Mouse (Mus musculus) hindbrain, embryonic 10.5 days (tissue): ENCODE data around the gene Snap47. TPM values are rescaled to one million over a fixed set of nuclear protein-coding genes. Genes with fewer than 3 reads are reported as not detected.

Experiments used
- DNase-seq: peaks from one replicate; pipeline ENCODE4 v3.0.0-alpha.2; 2017; ENCODE audit warnings: low spot score
- H3K27ac ChIP-seq: fragments of 300-500 bp; sonication (generic); 2 replicates; pipeline ENCODE4 v1.5.1; 2016; ENCODE audit warnings: mild to moderate bottlenecking, moderate library complexity
- H3K27me3 ChIP-seq: fragments of 300-500 bp; sonication (generic); 2 replicates; pipeline ENCODE4 v1.6.1; 2016; ENCODE audit warnings: mild to moderate bottlenecking; ENCODE audit not compliant: poor library complexity, insufficient read depth, severe bottlenecking
- H3K36me3 ChIP-seq: fragments of 300-500 bp; sonication (generic); 2 replicates; pipeline ENCODE4 v1.6.1; 2016; ENCODE audit warnings: mild to moderate bottlenecking, moderate library complexity
- H3K4me1 ChIP-seq: fragments of 300-500 bp; sonication (generic); replicated peaks from 2 replicates; pipeline ENCODE4 v1.6.1; 2016; ENCODE audit warnings: mild to moderate bottlenecking
- H3K4me3 ChIP-seq: fragments of 300-500 bp; sonication (generic); 2 replicates; pipeline ENCODE4 v1.5.1; 2016; ENCODE audit warnings: mild to moderate bottlenecking, moderate library complexity
- H3K9me3 ChIP-seq: fragments of 300-500 bp; sonication (generic); 2 replicates; pipeline ENCODE4 v1.6.1; 2016; ENCODE audit warnings: mild to moderate bottlenecking, moderate library complexity
- WGBS: fragments of 180-500 bp; shearing (Covaris S2); methylation state at CpG from one replicate; pipeline ENCODE4 v1.1.7; 2016; 5-methylcytosine and 5-hydroxymethylcytosine counted together
- polyA plus RNA-seq: library from polyadenylated mRNA; unstranded; fragments of >200 nt; fragmentation: Nextera tagmentation; extraction: Ambion mirVana; gene quantifications from 2 replicates; pipeline ENCODE4 v1.2.1, GENCODE M21; 2016

Snap47 gene
- polyA plus RNA-seq, 1 experiment from 2014 or later, result 138 TPM

DNA sequence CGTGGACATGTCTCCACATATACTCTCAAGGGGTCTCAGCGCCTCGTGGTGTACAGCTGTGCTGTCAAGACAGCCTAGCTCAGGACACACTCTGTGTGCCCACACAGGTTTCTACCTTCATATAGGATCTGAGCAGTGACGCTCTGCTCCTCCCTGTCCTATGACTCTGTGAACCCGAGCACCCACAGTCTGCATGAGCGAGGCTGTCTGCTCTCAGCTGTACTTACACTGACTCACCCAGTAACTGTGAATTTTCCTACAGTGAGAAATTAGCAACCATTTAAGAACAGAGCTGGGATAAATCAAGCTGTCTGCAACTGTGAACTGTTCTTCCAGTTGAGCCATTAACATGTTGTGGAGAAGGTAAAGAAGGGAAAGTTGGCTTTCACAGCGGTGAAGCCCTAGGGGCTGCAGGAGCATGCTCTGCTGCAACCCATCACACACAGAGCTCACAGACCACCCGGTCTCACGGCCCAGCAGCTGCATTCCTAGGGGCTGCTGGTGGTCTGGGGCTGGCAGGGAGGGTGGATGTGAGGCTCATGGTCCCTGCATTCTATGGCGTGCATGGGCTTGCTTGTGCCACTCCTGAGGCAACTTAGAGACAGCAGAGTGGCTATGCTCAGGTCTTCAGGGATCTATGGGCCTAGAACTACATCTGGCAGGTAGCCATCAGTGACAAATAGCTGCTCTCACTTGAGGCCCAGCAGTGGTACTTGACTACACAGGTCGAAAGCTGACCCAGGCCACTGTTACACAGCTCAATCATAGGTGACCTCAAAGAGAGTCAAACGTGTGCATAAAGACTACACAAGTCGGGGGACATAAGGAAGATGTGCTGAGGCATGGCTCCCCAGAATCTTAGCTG is 37.8 kb downstream of the Snap47 start:
- DNase-seq, result no peak
- WGBS, result 86% methylated on average over 13 of the region's 13 CpGs
- Histone ChIP-seq H3K36me3 (peaks cover 54% of the 10 kb centered on the region), H3K9me3 (no peaks in the 10 kb centered on the region), H3K4me1 (peaks cover 6% of the 10 kb centered on the region; the same call in 1 of the 2 replicates), H3K27me3 (no peaks in the 10 kb centered on the region), H3K4me3 (no peak overlapping the region), H3K27ac (0 out of 2 replicates have a peak overlapping the region, but pooled peaks have one; percentile 3)

- Histone ChIP-seq H3K9me3 (no peaks in the 10 kb centered on the region), H3K27ac (no peak overlapping the region), H3K36me3 (peaks cover 61% of the 10 kb centered on the region), H3K4me3 (no peak overlapping the region), H3K27me3 (no peaks in the 10 kb centered on the region), H3K4me1 (peaks cover 6% of the 10 kb centered on the region; the same call in 1 of the 2 replicates)
- WGBS, result 82% methylated on average over 6 of the region's 6 CpGs
- no peak for DNase-seq
These were observed 38.9 kb downstream of the Snap47 start for GRCm38 (mm10) chr11:59412058-59412457.

GRCm38 (mm10) chr11:59410851-59411250 is 40.1 kb downstream of the Snap47 start:
- no peak for DNase-seq
- 93% methylated on average over 2 of the region's 2 CpGs for WGBS
- peaks cover 6% of the 10 kb centered on the region; the same call in 1 of the 2 replicates for H3K4me1 ChIP-seq
- H3K9me3 ChIP-seq, result no peaks in the 10 kb centered on the region
- no peak overlapping the region for H3K27ac ChIP-seq
- peaks cover 63% of the 10 kb centered on the region for H3K36me3 ChIP-seq
- no peak overlapping the region for H3K4me3 ChIP-seq
- H3K27me3 ChIP-seq, result no peaks in the 10 kb centered on the region

DNA sequence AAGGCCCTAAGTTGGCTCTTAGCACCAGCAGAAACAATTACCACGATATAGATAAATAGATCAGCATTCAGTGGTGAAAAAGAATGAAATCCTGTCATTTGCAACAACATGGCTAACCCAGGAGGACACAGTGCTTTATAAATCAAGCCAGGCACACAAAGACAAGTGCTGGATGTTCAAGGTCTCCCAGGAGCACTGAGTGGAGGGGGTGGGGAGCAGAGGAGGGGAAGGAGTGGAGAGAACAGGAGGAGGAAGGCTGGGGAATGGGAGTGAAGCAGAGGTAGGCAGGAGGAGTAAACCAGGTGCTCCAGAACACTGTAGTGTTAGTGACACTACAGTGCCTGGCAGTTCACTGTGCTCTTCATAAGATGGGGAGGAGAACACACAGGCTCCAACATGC is 45.2 kb downstream of the Snap47 start:
- Histone ChIP-seq H3K27ac (no peak overlapping the region), H3K4me1 (no peaks in the 10 kb centered on the region; the same call in 1 of the 2 replicates), H3K36me3 (peaks cover 52% of the 10 kb centered on the region), H3K9me3 (no peaks in the 10 kb centered on the region), H3K27me3 (no peaks in the 10 kb centered on the region), H3K4me3 (no peak overlapping the region)
- no peak for DNase-seq
- WGBS, result 84% methylated on average over 1 of the region's 1 CpGs

DNA sequence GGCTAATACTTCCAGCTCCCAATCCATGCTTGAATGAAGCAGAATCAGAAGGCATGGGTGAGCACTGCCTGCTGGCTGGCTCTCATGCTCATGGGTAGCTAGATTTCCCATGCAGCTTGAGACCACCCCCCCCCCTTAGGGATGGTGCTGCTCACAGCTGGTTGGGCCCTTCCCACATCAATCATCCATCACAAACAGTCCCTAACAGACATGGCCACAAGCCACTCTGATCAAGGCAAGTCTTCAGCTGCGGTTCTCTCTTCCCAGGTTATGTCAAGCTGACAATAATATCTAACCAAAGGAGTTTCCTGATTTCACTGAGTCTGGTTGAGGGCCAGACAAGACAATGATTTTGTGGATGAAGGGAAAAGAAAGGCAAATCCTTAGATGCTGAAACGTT is 50.1 kb downstream of the Snap47 start:
- H3K4me1 ChIP-seq, result peaks cover 11% of the 10 kb centered on the region; the same call in 1 of the 2 replicates
- H3K9me3 ChIP-seq, result no peaks in the 10 kb centered on the region
- H3K27ac ChIP-seq, result no peak overlapping the region
- peaks cover 15% of the 10 kb centered on the region for H3K36me3 ChIP-seq
- no peak for DNase-seq
- H3K27me3 ChIP-seq, result no peaks in the 10 kb centered on the region
- no peak overlapping the region for H3K4me3 ChIP-seq
- WGBS, result 85% methylated on average over 2 of the region's 2 CpGs

- Histone ChIP-seq H3K4me3 (no peak overlapping the region), H3K27me3 (no peaks in the 10 kb centered on the region), H3K4me1 (peaks cover 11% of the 10 kb centered on the region; the same call in 1 of the 2 replicates), H3K9me3 (no peaks in the 10 kb centered on the region), H3K36me3 (0 out of 2 replicates have a peak, but pooled peaks cover 11% of the 10 kb centered on the region), H3K27ac (no peak overlapping the region)
- 81% methylated on average over 8 of the region's 8 CpGs for WGBS
- DNase-seq, result no peak
These were observed 51.2 kb downstream of the Snap47 start for GRCm38 (mm10) chr11:59399830-59400229.

DNA sequence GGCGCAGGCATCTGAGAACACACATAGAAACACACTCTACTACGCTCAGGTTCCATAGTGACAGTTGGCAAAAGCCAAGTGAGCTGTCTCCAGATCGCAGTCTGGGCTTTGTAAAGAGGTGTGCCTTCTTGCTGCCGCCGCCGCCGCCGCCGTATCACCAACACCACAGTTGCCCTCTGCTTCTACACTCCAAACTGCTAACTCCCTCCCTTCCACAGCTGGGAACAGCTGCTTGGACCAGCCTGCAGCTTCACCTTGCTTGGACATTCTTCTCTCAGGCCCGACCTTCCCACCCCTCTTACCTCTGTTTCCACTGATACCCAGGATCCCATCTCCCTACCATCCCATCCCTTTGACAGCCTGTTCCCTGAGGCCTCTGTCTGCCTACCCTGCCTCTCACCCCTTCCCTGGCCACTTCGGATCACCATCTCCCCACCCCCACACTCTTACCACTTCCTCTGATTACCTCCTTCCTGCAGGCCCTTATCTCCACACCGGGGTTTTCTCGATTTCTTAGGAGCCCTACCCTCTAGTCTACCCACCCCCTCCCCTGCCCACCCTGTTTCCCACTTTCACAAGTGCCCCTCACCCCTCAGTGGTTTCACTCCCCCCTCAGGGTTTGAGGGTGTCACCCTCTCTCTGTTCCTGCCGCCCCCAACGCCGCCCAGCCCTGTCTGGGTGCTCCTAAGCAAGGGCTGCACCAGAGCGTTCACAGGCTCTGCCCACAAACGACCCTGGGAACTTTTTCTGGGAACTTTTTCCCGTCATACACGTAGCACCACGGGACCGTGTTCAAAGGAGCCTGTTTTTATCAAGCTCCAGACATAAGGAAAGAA is 53.2 kb downstream of the Snap47 start:
- Histone ChIP-seq H3K4me3 (no peak overlapping the region), H3K36me3 (no peaks in the 10 kb centered on the region), H3K4me1 (peaks cover 20% of the 10 kb centered on the region), H3K27me3 (no peaks in the 10 kb centered on the region), H3K27ac (peak overlapping the region; percentile 66), H3K9me3 (no peaks in the 10 kb centered on the region)
- 66% methylated on average over 22 of the region's 22 CpGs for WGBS
- DNase-seq, result no peak

- no peaks in the 10 kb centered on the region for H3K9me3 ChIP-seq
- no peak overlapping the region for H3K27ac ChIP-seq
- no peaks in the 10 kb centered on the region for H3K36me3 ChIP-seq
- 92% methylated on average over 5 of the region's 5 CpGs for WGBS
- peaks cover 23% of the 10 kb centered on the region for H3K4me1 ChIP-seq
- H3K27me3 ChIP-seq, result no peaks in the 10 kb centered on the region
- no peak overlapping the region for H3K4me3 ChIP-seq
- no peak for DNase-seq
These were observed 56.5 kb downstream of the Snap47 start for GRCm38 (mm10) chr11:59394451-59394850.

DNA sequence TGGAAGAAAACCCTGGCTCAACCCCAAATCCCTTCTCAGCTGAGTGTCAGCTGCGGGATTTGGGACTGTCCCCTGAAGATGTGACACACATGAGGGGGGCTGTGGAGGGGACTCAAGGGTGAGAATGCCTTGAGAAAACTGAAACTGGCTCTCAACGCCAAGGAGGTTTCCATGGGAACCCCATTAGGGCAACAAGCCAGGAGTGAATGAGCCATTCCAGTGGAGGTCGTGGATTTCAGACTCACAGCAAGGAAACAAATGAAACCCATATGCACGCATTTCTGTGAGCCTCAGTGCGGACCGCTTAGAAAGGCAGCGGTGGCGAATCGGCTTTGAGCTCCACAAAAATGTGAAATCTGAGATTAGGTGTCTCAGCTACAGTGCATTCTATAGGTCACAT is 57.4 kb downstream of the Snap47 start:
- H3K27me3 ChIP-seq, result no peaks in the 10 kb centered on the region
- peak; percentile 57 for DNase-seq
- H3K4me3 ChIP-seq, result no peak overlapping the region
- H3K27ac ChIP-seq, result no peak overlapping the region
- 45% methylated on average over 9 of the region's 9 CpGs for WGBS
- H3K36me3 ChIP-seq, result no peaks in the 10 kb centered on the region
- no peaks in the 10 kb centered on the region for H3K9me3 ChIP-seq
- peaks cover 23% of the 10 kb centered on the region for H3K4me1 ChIP-seq

DNA sequence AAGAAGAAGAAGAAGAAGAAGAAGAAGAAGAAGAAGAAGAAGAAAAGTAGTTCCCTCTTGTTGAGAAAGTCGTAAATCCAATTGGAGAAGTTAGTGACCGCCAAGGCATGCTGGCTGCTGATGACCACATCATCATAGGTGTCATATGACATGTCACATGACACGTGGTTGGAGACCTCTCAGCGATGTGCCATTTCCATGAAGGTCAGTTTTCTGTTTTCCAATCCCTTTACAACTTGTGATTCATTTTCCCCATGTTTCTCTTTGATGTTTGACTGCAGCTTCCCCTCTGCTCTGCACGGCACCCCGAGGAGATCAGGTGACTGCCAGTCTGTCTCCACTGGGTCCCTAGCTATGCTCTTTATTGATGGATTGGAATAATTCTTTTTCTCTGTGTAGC is 58.7 kb downstream of the Snap47 start:
- H3K27me3 ChIP-seq, result no peaks in the 10 kb centered on the region
- WGBS, result 71% methylated on average over 6 of the region's 6 CpGs
- no peak for DNase-seq
- H3K36me3 ChIP-seq, result no peaks in the 10 kb centered on the region
- no peak overlapping the region for H3K4me3 ChIP-seq
- H3K27ac ChIP-seq, result no peak overlapping the region
- H3K9me3 ChIP-seq, result no peaks in the 10 kb centered on the region
- peaks cover 21% of the 10 kb centered on the region for H3K4me1 ChIP-seq

DNA sequence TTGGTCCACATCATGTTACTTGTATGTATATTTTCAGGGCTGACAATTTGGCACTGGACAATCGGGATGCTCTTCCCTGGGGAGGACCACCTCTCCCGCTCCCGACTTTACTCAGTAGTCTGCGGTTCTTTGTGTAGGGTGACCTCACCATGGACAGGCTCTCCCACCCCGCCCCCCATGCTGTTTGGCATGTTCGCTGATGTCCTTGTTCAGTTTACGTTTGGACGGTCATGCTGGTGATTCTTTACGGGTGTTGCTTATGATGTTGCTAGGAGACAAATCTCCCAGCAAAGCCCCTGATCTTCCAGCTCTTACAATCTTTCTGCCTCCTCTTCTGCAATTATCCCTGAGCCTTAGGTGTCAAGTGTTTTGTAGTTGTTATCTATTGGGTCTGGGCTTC is 60.5 kb downstream of the Snap47 start:
- peaks cover 27% of the 10 kb centered on the region for H3K4me1 ChIP-seq
- WGBS, result 81% methylated on average over 9 of the region's 9 CpGs

GRCm38 (mm10) chr11:59389617-59390016 is 61.4 kb downstream of the Snap47 start:
- 63% methylated on average over 4 of the region's 4 CpGs for WGBS
- Histone ChIP-seq H3K36me3 (no peaks in the 10 kb centered on the region), H3K9me3 (no peaks in the 10 kb centered on the region), H3K4me1 (peaks cover 35% of the 10 kb centered on the region), H3K27me3 (no peaks in the 10 kb centered on the region), H3K4me3 (no peak overlapping the region), H3K27ac (no peak overlapping the region)
- DNase-seq, result no peak

More for the DNA sequence above, 60.5 kb downstream of the Snap47 start:
- H3K4me3 ChIP-seq, result no peak overlapping the region
- no peaks in the 10 kb centered on the region for H3K36me3 ChIP-seq
- no peaks in the 10 kb centered on the region for H3K9me3 ChIP-seq
- no peaks in the 10 kb centered on the region for H3K27me3 ChIP-seq
- no peak overlapping the region for H3K27ac ChIP-seq
- DNase-seq, result no peak

GRCm38 (mm10) chr11:59388806-59389205 is 62.2 kb downstream of the Snap47 start:
- H3K27me3 ChIP-seq, result no peaks in the 10 kb centered on the region
- peaks cover 41% of the 10 kb centered on the region for H3K4me1 ChIP-seq
- 80% methylated on average over 4 of the region's 4 CpGs for WGBS
- H3K9me3 ChIP-seq, result no peaks in the 10 kb centered on the region
- H3K4me3 ChIP-seq, result no peak overlapping the region
- DNase-seq, result no peak
- no peak overlapping the region for H3K27ac ChIP-seq
- no peaks in the 10 kb centered on the region for H3K36me3 ChIP-seq
